Mouse (Mus musculus): ENCODE data around the gene Gna11.

GRCm38 (mm10) chr10:81593935-81594334, 48.9 kb upstream of the Gna11 start:
- no peak for TF ChIP-seq POLR2A (IDR thresholded peaks at IDR 0.05; ENCODE audit: low read depth, low read length)
- no peak for TF ChIP-seq CTCF (IDR thresholded peaks at IDR 0.05; ENCODE audit: extremely low read depth, insufficient read depth, insufficient read length, insufficient replicate concordance)
